Mouse (Mus musculus) thymus, adult 2 months (tissue): ENCODE data around the gene Il10ra.

Source experiments
- CTCF ChIP-seq: fragments of 200-500 bp; IDR thresholded peaks from 2 replicates; pipeline ENCODE4 v1.5.1; 2012; ENCODE audit warnings: mild to moderate bottlenecking, control low read depth, low read length, moderate library complexity, borderline replicate concordance; ENCODE audit not compliant: control insufficient read depth, poor library complexity, insufficient read depth; ENCODE audit errors: extremely low read depth
- POLR2A ChIP-seq: fragments of 200-500 bp; IDR thresholded peaks from 2 replicates; pipeline ENCODE4 v1.6.1; 2012; ENCODE audit warnings: mild to moderate bottlenecking, low read length, control low read depth, moderate library complexity; ENCODE audit not compliant: control insufficient read depth, poor library complexity, insufficient read depth; ENCODE audit errors: extremely low read depth

- TF ChIP-seq CTCF (no peak), POLR2A (no peak)
Measured at GRCm38 (mm10) chr9:45259065-45259464, 9.9 kb downstream of the Il10ra start.
